Mouse (Mus musculus) frontal cortex, postnatal 10 days (tissue): ENCODE measurements at regions not wholly inside any gene's neighbourhood (a gene's known extent, or its start where the extent isn't known, plus 50 kb on each side); places are given as distances from the start of the nearest gene placed in this dataset.

ENCODE experiments used
- DNase-seq, 2 experiments: peaks; one replicate each; pipeline ENCODE4 v3.0.0; 2022; ENCODE audit warnings: low spot score in 2 of 2, mixed read lengths in 1 of 2

GRCm38 (mm10) chr2:46360049-46360712 is 1243.0 kb upstream of the Zeb2 start:
- DNase-seq: no peak

- DNase-seq: no peak
Measured at GRCm38 (mm10) chr2:46358225-46358624, 1241.0 kb upstream of the Zeb2 start.

- no peak for DNase-seq
Measured at GRCm38 (mm10) chr2:46356651-46357050, 1239.5 kb upstream of the Zeb2 start.

- no peak for DNase-seq
Measured at GRCm38 (mm10) chr2:46340694-46341093, 1223.5 kb upstream of the Zeb2 start.

- no peak for DNase-seq
Measured at GRCm38 (mm10) chr2:46316666-46317065, 1199.5 kb upstream of the Zeb2 start.

GRCm38 (mm10) chr2:46315243-46315642 is 1198.0 kb upstream of the Zeb2 start:
- DNase-seq: no peak

- no peak for DNase-seq
Measured at GRCm38 (mm10) chr2:46307582-46308153, 1190.5 kb upstream of the Zeb2 start.

- no peak for DNase-seq
Measured at GRCm38 (mm10) chr2:46302627-46303026, 1185.4 kb upstream of the Zeb2 start.

- no peak for DNase-seq
Measured at GRCm38 (mm10) chr2:46297274-46297843, 1180.2 kb upstream of the Zeb2 start.

GRCm38 (mm10) chr2:46283929-46284598 is 1166.9 kb upstream of the Zeb2 start:
- DNase-seq: no peak

GRCm38 (mm10) chr2:46280822-46281221 is 1163.6 kb upstream of the Zeb2 start:
- DNase-seq: no peak

- DNase-seq: no peak
Measured at GRCm38 (mm10) chr2:46261618-46262017, 1144.4 kb upstream of the Zeb2 start.

- no peak for DNase-seq
Measured at GRCm38 (mm10) chr2:46251562-46251961, 1134.4 kb upstream of the Zeb2 start.

- DNase-seq: no peak
Measured at GRCm38 (mm10) chr2:46245717-46246116, 1128.5 kb upstream of the Zeb2 start.

GRCm38 (mm10) chr2:46244697-46245096 is 1127.5 kb upstream of the Zeb2 start:
- no peak for DNase-seq

GRCm38 (mm10) chr2:46242806-46243205 is 1125.6 kb upstream of the Zeb2 start:
- DNase-seq: no peak

- DNase-seq: no peak
Measured at GRCm38 (mm10) chr2:46239874-46240273, 1122.7 kb upstream of the Zeb2 start.

GRCm38 (mm10) chr2:46230791-46231450 is 1113.7 kb upstream of the Zeb2 start:
- no peak for DNase-seq

- no peak for DNase-seq
Measured at GRCm38 (mm10) chr2:46218336-46218957, 1101.3 kb upstream of the Zeb2 start.

GRCm38 (mm10) chr2:46199341-46199740 is 1082.1 kb upstream of the Zeb2 start:
- no peak for DNase-seq

- no peak for DNase-seq
Measured at GRCm38 (mm10) chr2:46187265-46187888, 1070.2 kb upstream of the Zeb2 start.
